Mouse (Mus musculus) intestine, postnatal 0 days (tissue): ENCODE data around the gene P2rx3. TPM values are rescaled to one million over a fixed set of nuclear protein-coding genes. Genes with fewer than 3 reads are reported as not detected.

ENCODE experiments used
- ATAC-seq: fragments of 200-750 bp; cut with Nextera tagmentation; 2 replicates; pipeline ENCODE4 v1.8.0; 2017; ENCODE audit warnings: mild to moderate bottlenecking, moderate TSS enrichment, moderate library complexity
- H3K27ac ChIP-seq: fragments of 300-500 bp; sonication (generic); 2 replicates; pipeline ENCODE4 v1.5.1; 2014; ENCODE audit warnings: mild to moderate bottlenecking, low read depth, low read length, moderate library complexity
- H3K27me3 ChIP-seq: fragments of 300-500 bp; sonication (generic); replicated peaks from 2 replicates; pipeline ENCODE4 v1.6.1; 2014; ENCODE audit warnings: low read length, mixed read lengths; ENCODE audit not compliant: control insufficient read depth, insufficient read depth
- H3K36me3 ChIP-seq: fragments of 300-500 bp; sonication (generic); 2 replicates; pipeline ENCODE4 v1.6.1; 2014; ENCODE audit warnings: mild to moderate bottlenecking, moderate library complexity; ENCODE audit not compliant: control insufficient read depth, insufficient read depth
- H3K4me1 ChIP-seq: fragments of 300-500 bp; sonication (generic); replicated peaks from 2 replicates; pipeline ENCODE4 v1.6.1; 2014; ENCODE audit warnings: antibody characterized with exemption, low read length, mixed read lengths; ENCODE audit not compliant: control insufficient read depth, insufficient read depth
- H3K4me2 ChIP-seq: fragments of 300-500 bp; sonication (generic); replicated peaks from 2 replicates; pipeline ENCODE4 v1.6.1; 2014; ENCODE audit warnings: low read depth, mild to moderate bottlenecking, moderate library complexity
- H3K4me3 ChIP-seq: fragments of 300-500 bp; sonication (generic); 2 replicates; pipeline ENCODE4 v1.5.1; 2014; ENCODE audit warnings: low read depth, low read length
- H3K9ac ChIP-seq: fragments of 300-500 bp; sonication (generic); 2 replicates; pipeline ENCODE4 v1.6.1; 2014; ENCODE audit warnings: mild to moderate bottlenecking, low read depth, low read length
- H3K9me3 ChIP-seq: fragments of 300-500 bp; sonication (generic); 2 replicates; pipeline ENCODE4 v1.6.1; 2016; ENCODE audit warnings: mixed run types; ENCODE audit not compliant: control insufficient read depth
- CTCF ChIP-seq: sonication (generic); IDR thresholded peaks from 2 replicates; pipeline ENCODE4 v1.5.1; 2016; ENCODE audit warnings: low read depth, mild to moderate bottlenecking, control low read depth, antibody characterized with exemption, moderate library complexity
- WGBS: fragments of 180-500 bp; shearing (Covaris S2); extraction: QIAGEN DNeasy Blood & Tissue Kit; methylation state at CpG from one replicate; pipeline ENCODE4 v1.1.7; 2014; 5-methylcytosine and 5-hydroxymethylcytosine counted together
- polyA plus RNA-seq: library from polyadenylated mRNA; unstranded; fragments of >200 nt; fragmentation: Nextera tagmentation; extraction: Ambion mirVana; gene quantifications from 2 replicates; pipeline ENCODE4 v1.2.1, GENCODE M21; 2015

Gene P2rx3
- polyA plus RNA-seq, 1 experiment from 2014 or later: 0.26 TPM

GRCm38 (mm10) chr2:84958588-84959264, 78.5 kb downstream of the P2rx3 start:
- 89% methylated on average over 11 of the region's 11 CpGs for WGBS
- no peak overlapping the region for H3K9ac ChIP-seq
- TF ChIP-seq CTCF: no peak
- no peak overlapping the region for H3K27ac ChIP-seq
- H3K4me1 ChIP-seq: no peaks in the 10 kb centered on the region; the same call in 1 of the 2 replicates
- peaks cover 26% of the 10 kb centered on the region for H3K36me3 ChIP-seq
- no peak overlapping the region for H3K4me2 ChIP-seq
- no peaks in the 10 kb centered on the region for H3K9me3 ChIP-seq
- H3K27me3 ChIP-seq: no peaks in the 10 kb centered on the region
- ATAC-seq: no peak
- no peak overlapping the region for H3K4me3 ChIP-seq

GRCm38 (mm10) chr2:84956274-84956673, 81.0 kb downstream of the P2rx3 start:
- WGBS: 55% methylated on average over 5 of the region's 5 CpGs
- Histone ChIP-seq H3K27me3 (no peaks in the 10 kb centered on the region), H3K36me3 (peaks cover 37% of the 10 kb centered on the region), H3K27ac (no peak overlapping the region), H3K9me3 (no peaks in the 10 kb centered on the region), H3K4me1 (no peaks in the 10 kb centered on the region), H3K4me3 (no peak overlapping the region), H3K9ac (no peak overlapping the region), H3K4me2 (no peak overlapping the region)
- TF ChIP-seq CTCF: peak; percentile 88
- ATAC-seq: peak; percentile 54; the same call in 1 of the 2 replicates

GRCm38 (mm10) chr2:84955435-84955834, 81.8 kb downstream of the P2rx3 start:
- Histone ChIP-seq H3K27ac (no peak overlapping the region), H3K9ac (no peak overlapping the region), H3K36me3 (peaks cover 46% of the 10 kb centered on the region), H3K27me3 (no peaks in the 10 kb centered on the region), H3K4me2 (no peak overlapping the region), H3K4me1 (no peaks in the 10 kb centered on the region), H3K4me3 (no peak overlapping the region), H3K9me3 (no peaks in the 10 kb centered on the region)
- 90% methylated on average over 9 of the region's 9 CpGs for WGBS
- no peak for ATAC-seq
- no peak for TF ChIP-seq CTCF

GRCm38 (mm10) chr2:84952693-84953092, 84.6 kb downstream of the P2rx3 start:
- WGBS: 62% methylated on average over 4 of the region's 4 CpGs
- H3K27me3 ChIP-seq: no peaks in the 10 kb centered on the region
- no peak overlapping the region for H3K27ac ChIP-seq
- no peak for ATAC-seq
- H3K4me1 ChIP-seq: no peaks in the 10 kb centered on the region
- no peak overlapping the region for H3K4me2 ChIP-seq
- H3K36me3 ChIP-seq: peaks cover 61% of the 10 kb centered on the region
- H3K4me3 ChIP-seq: no peak overlapping the region
- H3K9me3 ChIP-seq: no peaks in the 10 kb centered on the region
- H3K9ac ChIP-seq: no peak overlapping the region
- TF ChIP-seq CTCF: no peak

GRCm38 (mm10) chr2:84952251-84952650, 85.0 kb downstream of the P2rx3 start:
- no peak overlapping the region for H3K9ac ChIP-seq
- no peak overlapping the region for H3K27ac ChIP-seq
- H3K4me2 ChIP-seq: no peak overlapping the region
- no peak for TF ChIP-seq CTCF
- H3K36me3 ChIP-seq: peaks cover 60% of the 10 kb centered on the region
- H3K4me3 ChIP-seq: no peak overlapping the region
- no peaks in the 10 kb centered on the region for H3K9me3 ChIP-seq
- no peaks in the 10 kb centered on the region for H3K4me1 ChIP-seq
- WGBS: 85% methylated on average over 1 of the region's 1 CpGs
- ATAC-seq: no peak
- H3K27me3 ChIP-seq: no peaks in the 10 kb centered on the region

- no peaks in the 10 kb centered on the region for H3K9me3 ChIP-seq
- 87% methylated on average over 8 of the region's 8 CpGs for WGBS
- no peak overlapping the region for H3K9ac ChIP-seq
- H3K4me1 ChIP-seq: no peaks in the 10 kb centered on the region
- H3K27me3 ChIP-seq: no peaks in the 10 kb centered on the region
- H3K4me2 ChIP-seq: no peak overlapping the region
- no peak for ATAC-seq
- H3K36me3 ChIP-seq: peaks cover 72% of the 10 kb centered on the region
- no peak overlapping the region for H3K27ac ChIP-seq
- no peak overlapping the region for H3K4me3 ChIP-seq
- no peak for TF ChIP-seq CTCF
These were observed 86.2 kb downstream of the P2rx3 start for GRCm38 (mm10) chr2:84951027-84951426.
